Mouse (Mus musculus) MEL (cell line): ENCODE results near the gene H13.

Source experiments
- CTCF ChIP-seq, 3 experiments: IDR thresholded peaks in 2 of 3; conservative IDR thresholded peaks in 1 of 3; 2 replicates each; pipeline ENCODE4 v1.5.1; 2011 to 2012; ENCODE audit warnings: low read length in 3 of 3, low read depth in 2 of 3, mild to moderate bottlenecking in 2 of 3, improper control_type of control experiment in 1 of 3, inconsistent platforms in 1 of 3, mixed read lengths in 1 of 3, moderate library complexity in 1 of 3; ENCODE audit not compliant: control insufficient read depth in 1 of 3, insufficient read depth in 1 of 3, poor library complexity in 1 of 3, severe bottlenecking in 1 of 3
- E2F4 ChIP-seq: IDR thresholded peaks from 2 replicates; pipeline ENCODE4 v1.6.1; 2011; ENCODE audit warnings: low read depth, low read length, improper control_type of control experiment, borderline replicate concordance
- MAX ChIP-seq: IDR thresholded peaks from 2 replicates; pipeline ENCODE4 v1.6.1; 2011; ENCODE audit warnings: low read length, improper control_type of control experiment
- NRF1 ChIP-seq: IDR thresholded peaks from 2 replicates; pipeline ENCODE4 v1.6.1; 2014; ENCODE audit warnings: low read depth, mild to moderate bottlenecking, inconsistent platforms, low read length, improper control_type of control experiment, moderate library complexity; ENCODE audit not compliant: poor library complexity, insufficient read depth, severe bottlenecking
- POLR2A ChIP-seq, 2 experiments: IDR thresholded peaks; 2 replicates each; pipeline ENCODE4 v1.6.1; 2011 to 2012; ENCODE audit warnings: low read length in 2 of 2, mild to moderate bottlenecking in 2 of 2, control low read depth in 1 of 2, improper control_type of control experiment in 1 of 2, low read depth in 1 of 2, moderate library complexity in 1 of 2; ENCODE audit not compliant: control insufficient read depth in 1 of 2, insufficient read depth in 1 of 2, poor library complexity in 1 of 2
- USF1 ChIP-seq: IDR thresholded peaks from 2 replicates; pipeline ENCODE4 v1.6.1; 2014; ENCODE audit warnings: low read depth, mild to moderate bottlenecking, inconsistent platforms, low read length, improper control_type of control experiment, moderate library complexity
- ZNF384 ChIP-seq: IDR thresholded peaks from 2 replicates; pipeline ENCODE4 v1.6.1; 2012; ENCODE audit warnings: low read depth, mild to moderate bottlenecking, inconsistent platforms, low read length, improper control_type of control experiment

DNA sequence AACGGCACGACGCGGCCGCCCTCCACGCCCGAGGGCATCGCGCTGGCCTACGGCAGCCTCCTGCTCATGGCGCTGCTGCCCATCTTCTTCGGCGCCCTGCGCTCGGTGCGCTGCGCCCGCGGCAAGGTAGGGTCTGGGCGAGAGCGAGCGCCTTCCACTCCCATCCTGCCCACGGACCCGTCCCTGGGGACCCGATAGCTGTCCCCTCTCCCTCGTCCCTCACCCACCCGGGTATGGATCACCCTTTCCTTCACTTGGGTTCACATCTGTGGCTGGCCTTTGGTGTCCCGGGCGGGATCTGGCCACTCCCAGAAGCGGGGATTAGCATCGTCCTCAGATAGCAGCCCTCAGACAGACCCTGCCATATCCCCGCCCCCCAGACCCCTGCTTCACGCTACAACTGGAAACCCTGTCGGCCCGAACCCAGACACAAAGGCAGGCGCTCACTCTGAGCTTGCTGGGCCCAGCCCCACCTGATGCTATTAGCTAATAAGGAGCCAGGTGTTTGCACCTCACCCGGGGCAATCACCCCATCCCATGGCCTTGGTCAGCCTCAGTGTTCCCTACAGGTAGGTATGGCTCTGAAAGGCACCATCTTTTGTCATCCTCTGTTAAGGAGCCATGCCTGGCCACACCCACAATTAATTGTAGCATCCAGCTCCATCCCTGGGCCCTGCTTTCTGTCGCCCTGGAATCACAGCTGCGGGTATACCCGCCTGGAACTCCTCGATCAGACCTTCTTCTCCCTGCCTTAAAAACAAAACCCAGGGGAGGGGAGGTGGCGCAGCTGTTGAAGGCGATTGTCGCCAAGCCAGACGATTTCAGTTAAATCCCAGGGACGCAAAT lies 601 bp downstream of the H13 start:
- TF ChIP-seq E2F4, result no peak
- no peak for TF ChIP-seq CTCF (IDR thresholded peaks at IDR 0.05 in 2 of 3, conservative IDR thresholded peaks at IDR 0.05 in 1 of 3; ENCODE audit: control insufficient read depth in 1 of 3, insufficient read depth in 1 of 3, low read depth in 2 of 3, low read length in 3 of 3, poor library complexity in 1 of 3, severe bottlenecking in 1 of 3)
- no peak for TF ChIP-seq NRF1
- TF ChIP-seq ZNF384, result no peak
- peak; percentile 6 to 34; a peak in 1 of 4 replicates for TF ChIP-seq POLR2A (IDR thresholded peaks at IDR 0.05; ENCODE audit: control insufficient read depth in 1 of 2, insufficient read depth in 1 of 2, low read depth in 1 of 2, low read length in 2 of 2, poor library complexity in 1 of 2)
- TF ChIP-seq MAX, result no peak
- no peak for TF ChIP-seq USF1
